Mouse (Mus musculus) bone marrow, adult 2 months (tissue): ENCODE measurements around the gene Nap1l5.
"Not testable (repeated sequence)": the region's sequence is repeated elsewhere in the genome, so short reads cannot be mapped to it uniquely, and the experiment has no call there.

Experiments used
- CTCF ChIP-seq: fragments of 200-500 bp; IDR thresholded peaks from 2 replicates; pipeline ENCODE4 v1.5.1; 2011; ENCODE audit warnings: low read length, control low read depth; ENCODE audit not compliant: control insufficient read depth, insufficient read depth
- POLR2A ChIP-seq: fragments of 200-500 bp; IDR thresholded peaks from 2 replicates; pipeline ENCODE4 v1.6.1; 2011; ENCODE audit warnings: low read depth, mild to moderate bottlenecking, control low read depth, low read length, borderline replicate concordance; ENCODE audit not compliant: control insufficient read depth

- not testable (repeated sequence) for TF ChIP-seq CTCF, POLR2A
Observed at GRCm38 (mm10) chr6:58867858-58868257, 39.0 kb downstream of the Nap1l5 start.
